Mouse (Mus musculus): ENCODE results near the gene Apbb2.

The Apbb2 gene

GRCm38 (mm10) chr5:66514659-66515058, 103.9 kb downstream of the Apbb2 start:
- DNase-seq: no peak

DNA sequence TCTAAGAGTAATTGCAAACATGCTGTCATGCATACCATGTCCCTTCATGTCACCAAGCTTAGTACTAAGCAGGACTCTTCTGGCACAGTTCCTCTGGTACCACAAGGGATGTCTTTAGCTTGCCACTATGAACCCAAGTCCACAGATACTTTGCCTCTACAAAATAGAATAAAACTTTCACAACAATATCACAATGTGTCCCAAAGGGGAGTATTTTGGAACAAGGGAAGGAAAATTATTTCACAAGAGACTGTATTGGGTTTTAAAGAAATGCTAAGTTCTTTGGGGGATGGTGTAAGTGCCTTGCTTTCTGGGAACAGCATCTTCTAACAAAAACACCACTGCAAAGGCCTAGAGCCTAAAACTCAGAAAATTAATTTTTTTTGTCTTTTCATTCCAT, 105.2 kb downstream of the Apbb2 start:
- no peak for DNase-seq

DNA sequence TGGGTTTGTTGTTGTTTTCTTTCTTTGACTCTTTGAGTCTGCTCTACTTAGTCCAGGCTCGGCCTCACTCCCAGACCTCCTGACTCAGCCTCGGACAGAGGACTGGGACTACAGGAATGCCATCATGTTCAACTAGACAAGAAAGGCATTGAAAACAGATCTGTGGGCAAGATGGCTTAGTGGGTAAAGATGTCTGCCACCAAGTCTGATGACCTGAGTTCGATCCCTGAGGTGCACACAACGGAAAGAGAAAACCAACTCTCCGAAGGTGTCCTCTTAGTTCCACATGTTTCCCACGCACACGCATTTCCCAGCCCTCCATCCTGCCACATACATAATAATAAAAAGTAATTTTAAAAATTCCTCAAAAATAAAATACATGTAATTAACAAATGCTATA, 106.1 kb downstream of the Apbb2 start:
- no peak for DNase-seq

GRCm38 (mm10) chr5:66510716-66511115, 107.9 kb downstream of the Apbb2 start:
- DNase-seq: no peak

GRCm38 (mm10) chr5:66509151-66509550, 109.4 kb downstream of the Apbb2 start:
- no peak for DNase-seq

- no peak for DNase-seq
Measured at GRCm38 (mm10) chr5:66505578-66505977, 113.0 kb downstream of the Apbb2 start.

DNA sequence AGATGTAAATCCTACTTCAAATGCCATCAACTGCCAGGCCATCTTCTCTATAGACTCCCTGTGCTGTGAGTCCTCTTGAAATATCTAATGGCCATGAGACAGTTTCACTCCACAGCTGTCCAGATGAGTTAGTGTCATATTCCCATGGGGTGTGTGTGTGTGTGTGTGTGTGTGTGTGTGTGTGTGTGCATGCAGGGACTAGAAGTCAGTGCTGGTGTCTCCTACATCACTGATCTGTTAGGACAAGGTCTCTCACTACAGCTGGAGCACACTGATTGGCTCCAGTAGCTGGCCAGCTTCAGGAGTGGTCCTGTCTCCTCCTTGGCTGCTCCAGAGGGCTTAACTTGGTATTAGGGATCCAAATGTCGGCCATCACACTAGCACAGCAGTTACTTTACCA, 113.5 kb downstream of the Apbb2 start:
- DNase-seq: no peak

DNA sequence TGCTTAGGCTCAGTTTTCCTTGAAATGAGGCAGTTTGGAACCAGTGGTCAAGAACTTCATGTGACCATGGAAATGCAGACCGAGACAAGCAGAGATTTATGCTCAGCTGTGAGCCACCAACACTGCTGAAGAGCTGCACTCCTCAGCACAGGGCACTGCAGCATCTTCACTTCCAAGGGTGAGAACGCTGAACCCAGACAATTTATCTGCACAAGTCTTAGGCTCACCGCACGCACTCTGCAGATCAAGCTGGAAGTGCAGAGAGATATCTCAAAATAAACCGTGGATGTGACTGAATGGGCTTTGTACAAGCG, 114.2 kb downstream of the Apbb2 start:
- DNase-seq: no peak

DNA sequence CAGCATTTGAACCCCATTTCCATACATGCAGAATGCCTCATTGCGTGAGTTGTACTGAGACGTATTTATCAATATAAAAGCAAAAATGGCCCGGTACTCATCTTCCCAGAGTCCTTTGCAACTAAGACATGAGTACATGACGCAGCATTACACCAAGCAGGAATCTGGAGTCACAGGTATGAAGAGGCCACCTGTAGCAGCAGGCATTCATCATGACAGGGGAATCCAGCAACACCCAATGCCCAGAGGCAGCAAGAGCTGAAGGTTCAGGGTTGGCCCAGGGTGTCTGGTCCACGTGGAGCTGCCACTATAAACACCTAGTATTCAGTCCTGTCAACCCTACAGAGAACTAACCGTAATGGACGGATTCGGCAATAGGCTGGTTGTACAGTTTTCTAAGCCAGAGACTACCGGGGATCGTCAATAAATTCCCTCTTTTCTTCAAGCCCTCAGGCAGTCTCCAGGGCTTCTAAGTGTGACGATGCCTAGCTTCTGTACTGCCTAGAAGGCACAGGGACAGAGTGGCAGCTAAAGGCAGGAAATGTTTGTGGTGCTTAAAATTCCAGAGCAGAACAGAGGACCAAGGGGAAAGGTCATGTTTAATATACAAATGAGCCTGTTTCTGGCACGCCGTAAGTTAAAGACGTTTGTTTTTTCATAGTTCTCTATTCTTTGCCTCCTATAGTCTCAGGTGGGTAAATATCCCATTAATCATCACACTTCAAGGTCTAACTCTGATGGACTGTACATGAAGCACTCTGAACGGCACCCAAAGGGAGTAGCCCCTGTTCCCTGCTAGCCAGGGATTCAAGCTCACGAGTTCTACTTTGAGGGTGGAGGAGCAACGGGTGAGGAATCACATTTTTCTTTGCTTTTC, 114.8 kb downstream of the Apbb2 start:
- no peak for DNase-seq

GRCm38 (mm10) chr5:66503033-66503432, 115.6 kb downstream of the Apbb2 start:
- DNase-seq: no peak

GRCm38 (mm10) chr5:66499621-66500020, 119.0 kb downstream of the Apbb2 start:
- no peak for DNase-seq

DNA sequence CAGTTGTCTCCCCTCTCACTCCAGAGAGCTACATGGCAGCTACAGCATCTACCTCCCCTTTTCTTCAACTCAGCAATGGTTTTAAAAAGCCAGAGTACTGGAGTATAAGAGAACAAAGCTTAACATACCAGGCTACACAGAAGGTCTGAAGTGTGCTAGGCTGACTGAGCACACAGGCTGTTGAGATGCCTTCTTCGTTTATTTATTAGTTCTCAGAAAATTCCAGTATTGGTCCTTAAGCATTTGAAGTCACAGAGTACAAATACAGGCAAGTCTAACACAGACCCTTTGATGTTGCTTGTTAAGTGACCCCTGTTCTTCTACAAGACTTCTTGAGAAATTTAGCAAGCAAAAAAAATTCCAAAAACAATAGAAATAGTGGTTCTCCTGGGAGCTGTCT, 120.4 kb downstream of the Apbb2 start:
- DNase-seq: no peak

- DNase-seq: no peak
Measured at GRCm38 (mm10) chr5:66497479-66498087, 121.0 kb downstream of the Apbb2 start.

GRCm38 (mm10) chr5:66496881-66497360, 121.7 kb downstream of the Apbb2 start:
- DNase-seq: no peak

GRCm38 (mm10) chr5:66494651-66495050, 123.9 kb downstream of the Apbb2 start:
- DNase-seq: no peak

- DNase-seq: no peak
Measured at GRCm38 (mm10) chr5:66492563-66492960, 126.0 kb downstream of the Apbb2 start.

GRCm38 (mm10) chr5:66491907-66492562, 126.5 kb downstream of the Apbb2 start:
- DNase-seq: no peak

- no peak for DNase-seq
Measured at GRCm38 (mm10) chr5:66486028-66486427, 132.6 kb downstream of the Apbb2 start.

GRCm38 (mm10) chr5:66476266-66476665, 142.3 kb downstream of the Apbb2 start:
- DNase-seq: peak; percentile 48 to 54

GRCm38 (mm10) chr5:66475824-66476223, 142.8 kb downstream of the Apbb2 start:
- no peak for DNase-seq

- no peak for DNase-seq
Measured at GRCm38 (mm10) chr5:66474153-66474552, 144.4 kb downstream of the Apbb2 start.

DNA sequence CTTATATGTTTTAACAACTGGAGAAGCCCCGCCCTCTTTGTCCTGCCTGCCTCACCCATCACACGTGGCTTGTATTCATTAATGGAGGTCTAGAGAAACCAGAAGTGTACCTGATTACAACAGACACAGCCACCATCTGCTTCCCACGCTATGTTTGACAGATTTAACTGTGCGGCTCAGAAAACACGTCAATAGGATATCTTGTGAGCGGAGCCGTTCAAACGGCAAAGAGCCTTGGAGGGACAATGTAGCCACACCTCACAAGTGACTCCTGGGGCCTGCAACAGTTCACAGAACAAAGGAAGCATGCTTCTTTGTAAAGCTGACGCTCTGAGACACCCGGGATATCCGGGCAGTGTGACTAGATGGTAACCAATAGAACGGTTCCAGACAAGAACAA, 145.0 kb downstream of the Apbb2 start:
- no peak for DNase-seq

GRCm38 (mm10) chr5:66470837-66471236, 147.7 kb downstream of the Apbb2 start:
- DNase-seq: no peak

- no peak for DNase-seq
Measured at GRCm38 (mm10) chr5:66469685-66470084, 148.9 kb downstream of the Apbb2 start.

All from cerebellum, adult 18-20 months (tissue).